Mouse (Mus musculus): ENCODE measurements around the gene Ift80. TPM values are rescaled to one million over a fixed set of nuclear protein-coding genes. Genes with fewer than 3 reads are reported as not detected.

Ift80 gene
- total and polyA plus RNA-seq, 3 experiments = 4.6 to 8.4 TPM; not detected in 1

DNA sequence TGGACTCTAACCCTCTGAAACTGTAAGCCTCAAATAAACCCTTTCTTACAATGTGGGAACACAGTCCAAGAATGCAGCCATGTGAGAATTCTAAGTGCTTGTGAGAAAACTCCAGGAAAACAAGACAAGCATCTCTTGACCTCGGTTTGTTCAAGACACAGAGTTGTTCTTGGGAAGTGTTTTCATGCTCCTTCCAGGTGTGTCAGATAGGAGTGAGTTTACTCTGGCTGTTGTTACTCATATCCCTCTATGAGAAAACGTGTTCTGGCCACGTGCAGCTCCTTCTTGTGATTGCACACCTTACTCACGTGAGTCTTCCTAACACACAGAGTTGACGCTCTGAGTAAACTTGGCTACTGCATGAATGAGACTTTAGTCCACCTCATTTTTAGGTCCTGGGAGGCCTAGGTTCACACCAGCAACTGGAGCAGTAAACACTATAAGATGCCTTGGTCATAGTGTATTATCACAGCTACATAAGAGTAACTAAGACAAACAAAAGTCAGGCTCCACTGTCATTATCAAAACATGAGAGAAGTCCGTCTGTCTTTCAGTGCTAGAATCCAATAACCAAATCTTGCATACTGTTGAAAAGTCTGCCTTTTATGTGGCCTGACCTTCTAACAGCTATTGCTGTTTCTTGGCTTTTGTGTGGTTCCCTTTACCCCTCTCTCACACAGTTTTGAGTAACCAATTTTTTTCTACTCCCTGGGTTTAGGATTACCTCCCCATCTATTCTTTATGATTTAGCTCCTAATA is 37.7 kb downstream of the Ift80 start:
- peaks cover 0 to 13% of the 10 kb centered on the region in 2 experiments; a peak in 2 of 4 replicates for H3K36me3 ChIP-seq (ENCODE audit: control insufficient read depth in 1 of 2, insufficient read depth in 2 of 2, low read length in 2 of 2)
- no peak overlapping the region for H3K4me3 ChIP-seq (ENCODE audit: control insufficient read depth in 1 of 2, insufficient read depth in 1 of 2, low read depth in 2 of 2, low read length in 2 of 2)
- no peaks in the 10 kb centered on the region for H3K79me2 ChIP-seq (ENCODE audit: control insufficient read depth, insufficient read depth, low read length, poor library complexity)
- H3K9ac ChIP-seq (ENCODE audit: control insufficient read depth, low read depth, low read length, poor library complexity, severe bottlenecking) = no peak overlapping the region
- no peak for TF ChIP-seq MAZ (IDR thresholded peaks at IDR 0.05; ENCODE audit: low read depth, low read length)
- no peak for TF ChIP-seq CHD2 (IDR thresholded peaks at IDR 0.05; ENCODE audit: low read length)
- TF ChIP-seq MYB (IDR thresholded peaks at IDR 0.05; ENCODE audit: low read depth, low read length) = no peak
- no peak for TF ChIP-seq TCF12 (IDR thresholded peaks at IDR 0.05; ENCODE audit: low read depth, low read length)
- TF ChIP-seq POLR2AphosphoS2 (IDR thresholded peaks at IDR 0.05; ENCODE audit: low read length) = no peak
- TF ChIP-seq NELFE (IDR thresholded peaks at IDR 0.05; ENCODE audit: low read depth, low read length) = no peak
- TF ChIP-seq ZC3H11A (IDR thresholded peaks at IDR 0.05; ENCODE audit: low read depth, low read length) = no peak
- TF ChIP-seq POLR2A (IDR thresholded peaks at IDR 0.05; ENCODE audit: control insufficient read depth in 1 of 2, insufficient read depth in 1 of 2, low read depth in 1 of 2, low read length in 2 of 2, poor library complexity in 1 of 2) = no peak
- TF ChIP-seq CTCF (IDR thresholded peaks at IDR 0.05 in 2 of 3, conservative IDR thresholded peaks at IDR 0.05 in 1 of 3; ENCODE audit: control insufficient read depth in 1 of 3, insufficient read depth in 1 of 3, low read depth in 2 of 3, low read length in 3 of 3, poor library complexity in 1 of 3, severe bottlenecking in 1 of 3) = no peak
- no peak for TF ChIP-seq MAX (IDR thresholded peaks at IDR 0.05; ENCODE audit: low read length)
- TF ChIP-seq TBP (IDR thresholded peaks at IDR 0.05; ENCODE audit: low read depth, low read length) = no peak
- H3K9me3 ChIP-seq (replicated peaks; ENCODE audit: insufficient read depth, low read length) = no peaks in the 10 kb centered on the region
- H3K27ac ChIP-seq (ENCODE audit: control insufficient read depth, low read depth, low read length) = no peak overlapping the region
- DNase-seq (ENCODE audit: low read depth, low spot score) = no peak
- peaks cover 5 to 9% of the 10 kb centered on the region in 2 experiments; a peak in 3 of 4 replicates for H3K4me1 ChIP-seq (ENCODE audit: control insufficient read depth in 1 of 2, insufficient read depth in 2 of 2, low read length in 2 of 2)
- no peaks in the 10 kb centered on the region for H3K27me3 ChIP-seq (ENCODE audit: control insufficient read depth in 1 of 2, insufficient read depth in 2 of 2, low read length in 2 of 2)

GRCm38 (mm10) chr3:68964682-68965081 is 39.7 kb downstream of the Ift80 start:
- Histone ChIP-seq H3K9me3 (replicated peaks; ENCODE audit: insufficient read depth, low read length) (no peaks in the 10 kb centered on the region), H3K4me3 (ENCODE audit: control insufficient read depth in 1 of 2, insufficient read depth in 1 of 2, low read depth in 2 of 2, low read length in 2 of 2) (no peak overlapping the region), H3K27ac (ENCODE audit: control insufficient read depth, low read depth, low read length) (no peak overlapping the region), H3K4me1 (ENCODE audit: control insufficient read depth in 1 of 2, insufficient read depth in 2 of 2, low read length in 2 of 2) (peaks cover 5 to 9% of the 10 kb centered on the region in 2 experiments; a peak in 3 of 4 replicates), H3K36me3 (ENCODE audit: control insufficient read depth in 1 of 2, insufficient read depth in 2 of 2, low read length in 2 of 2) (peaks cover 0 to 13% of the 10 kb centered on the region in 2 experiments; a peak in 2 of 4 replicates), H3K79me2 (ENCODE audit: control insufficient read depth, insufficient read depth, low read length, poor library complexity) (no peaks in the 10 kb centered on the region), H3K27me3 (ENCODE audit: control insufficient read depth in 1 of 2, insufficient read depth in 2 of 2, low read length in 2 of 2) (no peaks in the 10 kb centered on the region), H3K9ac (ENCODE audit: control insufficient read depth, low read depth, low read length, poor library complexity, severe bottlenecking) (no peak overlapping the region)
- DNase-seq (ENCODE audit: low read depth, low spot score) = peak; percentile 62
- TF ChIP-seq ZNF384 (IDR thresholded peaks at IDR 0.05; ENCODE audit: low read depth, low read length) (peak; percentile 76), SIN3A (IDR thresholded peaks at IDR 0.05; ENCODE audit: low read length) (no peak), SMC3 (IDR thresholded peaks at IDR 0.05; ENCODE audit: low read depth, low read length) (peak; percentile 59), CTCF (IDR thresholded peaks at IDR 0.05 in 2 of 3, conservative IDR thresholded peaks at IDR 0.05 in 1 of 3; ENCODE audit: control insufficient read depth in 1 of 3, insufficient read depth in 1 of 3, low read depth in 2 of 3, low read length in 3 of 3, poor library complexity in 1 of 3, severe bottlenecking in 1 of 3) (peak; percentile 24 to 70 (median 47)), ZKSCAN1 (IDR thresholded peaks at IDR 0.05; ENCODE audit: low read depth, low read length) (no peak), ZC3H11A (IDR thresholded peaks at IDR 0.05; ENCODE audit: low read depth, low read length) (peak; percentile 53), RAD21 (IDR thresholded peaks at IDR 0.05; ENCODE audit: low read depth, low read length) (peak; percentile 75)
